24 mouse cellular contexts compared by ENCODE assay signal in the genomic region with DNA sequence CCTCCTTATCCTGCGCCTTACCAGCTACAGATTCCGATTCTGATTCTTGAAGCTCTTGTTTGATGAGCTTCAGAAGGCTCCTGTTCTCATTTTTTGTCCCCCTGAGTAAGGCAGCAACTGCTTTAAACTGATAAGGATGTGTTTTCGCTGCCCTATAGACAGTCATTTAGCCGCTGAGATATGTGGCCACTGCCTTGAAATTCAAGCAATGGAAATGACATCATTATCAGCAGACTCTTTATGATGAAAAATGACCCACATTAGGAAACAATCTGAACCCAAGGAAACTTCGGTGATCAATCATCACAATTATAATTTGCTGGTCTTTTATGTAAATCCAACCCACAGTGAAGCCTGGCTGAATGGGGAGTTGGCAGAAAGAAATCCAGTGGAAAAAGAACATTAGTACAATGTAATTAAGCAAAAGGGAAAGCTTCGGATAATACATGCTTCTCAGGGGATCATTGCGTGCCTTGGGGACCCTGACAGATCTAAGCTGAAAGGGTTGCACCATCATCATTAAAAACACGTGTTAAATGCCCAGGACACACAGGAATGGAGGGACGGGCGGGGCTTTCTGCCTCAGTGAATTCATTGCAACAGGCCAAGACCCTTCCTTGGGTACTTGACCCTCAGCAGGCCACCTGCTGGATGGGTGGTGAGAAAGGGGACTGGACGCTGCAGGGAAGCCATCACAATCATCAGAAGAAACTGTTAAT.
A peak's percentile ranks its signal among the peaks of the same experiment; 100 is the strongest.
DNase-seq lines count a peak whose midpoint lies in the region; ATAC-seq and TF ChIP-seq lines count a peak whose summit lies in the region.
"Had no signal": no experiment of that assay in that cellular context is flagged by ENCODE, and none has a peak within 500 bp of the region (broad histone marks: within the 10 kb centered on the region; RNA-seq: fewer than 3 reads in every experiment).

No protein-coding gene starts in this region.

- no peak for TF ChIP-seq CTCF in midbrain, postnatal 0 days (IDR thresholded peaks at IDR 0.05)
- TF ChIP-seq CTCF in hindbrain, postnatal 0 days (IDR thresholded peaks at IDR 0.05; ENCODE audit: low read depth): no peak

- no peak overlapping the region for H3K4me2 ChIP-seq in embryonic facial prominence, embryonic 14.5 days (ENCODE audit: low read depth, low read length)
- no peak overlapping the region for H3K4me2 ChIP-seq in midbrain, postnatal 0 days (ENCODE audit: low read depth, low read length, poor library complexity, severe bottlenecking)
- H3K4me2 ChIP-seq in midbrain, embryonic 16.5 days (ENCODE audit: low read length): no peak overlapping the region
- no peak overlapping the region for H3K4me2 ChIP-seq in hindbrain, postnatal 0 days (ENCODE audit: low read depth, low read length)
- H3K4me2 ChIP-seq: embryonic facial prominence, embryonic 13.5 days; limb, embryonic 15.5 days; lung, embryonic 15.5 days; midbrain, embryonic 15.5 days had no signal

- WGBS in embryonic facial prominence, embryonic 14.5 days: 65% methylated on average over 11 of the region's 11 CpGs
- WGBS in embryonic facial prominence, embryonic 10.5 days: 80% methylated on average over 11 of the region's 11 CpGs
- 67% methylated on average over 11 of the region's 11 CpGs for WGBS in midbrain, postnatal 0 days
- WGBS in midbrain, embryonic 16.5 days: 57% methylated on average over 11 of the region's 11 CpGs
- WGBS in hindbrain, postnatal 0 days: 55% methylated on average over 11 of the region's 11 CpGs

- DNase-seq in embryonic facial prominence, embryonic 14.5 days (ENCODE audit: low spot score): no peak
- DNase-seq in embryonic facial prominence, embryonic 10.5 days (ENCODE audit: low spot score): no peak
- DNase-seq in midbrain, postnatal 0 days (ENCODE audit: low spot score): peak; percentile 46
- DNase-seq in hindbrain, postnatal 0 days (ENCODE audit: low spot score): peak; percentile 48
- DNase-seq in lung, postnatal 25 days (ENCODE audit: low spot score): no peak
- DNase-seq: cerebellum, adult 18-20 months; cerebellum, postnatal 14 days; kidney, adult 18-20 months; kidney, postnatal 10 days; left cerebral cortex, postnatal 4 days; lung, postnatal 4 days; right cerebral cortex, postnatal 14 days; spleen, adult 18-20 months; thymus, adult 18-20 months; thymus, postnatal 36 days had no signal

- no peaks in the 10 kb centered on the region for H3K36me3 ChIP-seq in embryonic facial prominence, embryonic 14.5 days (ENCODE audit: control insufficient read depth, insufficient read depth, low read length)
- H3K36me3 ChIP-seq in embryonic facial prominence, embryonic 10.5 days (replicated peaks): no peaks in the 10 kb centered on the region
- H3K36me3 ChIP-seq in midbrain, postnatal 0 days (ENCODE audit: insufficient read depth, low read length): no peaks in the 10 kb centered on the region
- no peaks in the 10 kb centered on the region for H3K36me3 ChIP-seq in midbrain, embryonic 16.5 days (ENCODE audit: control insufficient read depth, insufficient read depth, low read length)
- H3K36me3 ChIP-seq in hindbrain, postnatal 0 days (ENCODE audit: insufficient read depth, low read length): no peaks in the 10 kb centered on the region
- H3K36me3 ChIP-seq: embryonic facial prominence, embryonic 13.5 days; limb, embryonic 15.5 days; lung, embryonic 15.5 days; midbrain, embryonic 15.5 days had no signal

- H3K27me3 ChIP-seq in embryonic facial prominence, embryonic 14.5 days (replicated peaks; ENCODE audit: control insufficient read depth, insufficient read depth, low read length): no peaks in the 10 kb centered on the region
- H3K27me3 ChIP-seq in embryonic facial prominence, embryonic 10.5 days (replicated peaks; ENCODE audit: low read depth, poor library complexity, severe bottlenecking): no peaks in the 10 kb centered on the region
- no peaks in the 10 kb centered on the region for H3K27me3 ChIP-seq in midbrain, postnatal 0 days (ENCODE audit: insufficient read depth, low read length)
- H3K27me3 ChIP-seq in midbrain, embryonic 16.5 days (ENCODE audit: control insufficient read depth, insufficient read depth, low read depth, low read length): no peaks in the 10 kb centered on the region
- H3K27me3 ChIP-seq in hindbrain, postnatal 0 days (ENCODE audit: insufficient read depth, low read length): no peaks in the 10 kb centered on the region
- H3K27me3 ChIP-seq: embryonic facial prominence, embryonic 13.5 days; limb, embryonic 15.5 days; midbrain, embryonic 15.5 days had no signal

- H3K27ac ChIP-seq in embryonic facial prominence, embryonic 14.5 days (replicated peaks; ENCODE audit: low read depth, low read length): no peak overlapping the region
- no peak overlapping the region for H3K27ac ChIP-seq in embryonic facial prominence, embryonic 10.5 days (replicated peaks)
- no peak overlapping the region for H3K27ac ChIP-seq in midbrain, postnatal 0 days (ENCODE audit: low read depth, low read length)
- no peak overlapping the region for H3K27ac ChIP-seq in midbrain, embryonic 16.5 days (ENCODE audit: low read length)
- no peak overlapping the region for H3K27ac ChIP-seq in hindbrain, postnatal 0 days
- H3K27ac ChIP-seq: embryonic facial prominence, embryonic 13.5 days; limb, embryonic 15.5 days; liver, embryonic 14.5 days; lung, embryonic 15.5 days; midbrain, embryonic 15.5 days had no signal

- ATAC-seq in embryonic facial prominence, embryonic 14.5 days (ENCODE audit: low read depth): 0 out of 2 replicates have a peak, but pooled peaks have one; percentile 30
- no peak for ATAC-seq in midbrain, postnatal 0 days (ENCODE audit: low FRiP score)
- no peak for ATAC-seq in midbrain, embryonic 16.5 days
- ATAC-seq in hindbrain, postnatal 0 days: 0 out of 2 replicates have a peak, but pooled peaks have one; percentile 18
- ATAC-seq in megakaryocyte, adult 5-6 weeks (ENCODE audit: poor library complexity, severe bottlenecking): no peak
- ATAC-seq: forebrain, embryonic 16.5 days; inflammation-experienced regulatory T-cells, adult 6 months; midbrain, embryonic 15.5 days had no signal

- H3K9me3 ChIP-seq in embryonic facial prominence, embryonic 14.5 days (ENCODE audit: control insufficient read depth, low read length): no peaks in the 10 kb centered on the region
- no peaks in the 10 kb centered on the region for H3K9me3 ChIP-seq in embryonic facial prominence, embryonic 10.5 days
- no peaks in the 10 kb centered on the region for H3K9me3 ChIP-seq in midbrain, postnatal 0 days (ENCODE audit: low read length)
- H3K9me3 ChIP-seq in midbrain, embryonic 16.5 days (replicated peaks; ENCODE audit: control insufficient read depth, low read length, poor library complexity, severe bottlenecking): no peaks in the 10 kb centered on the region
- no peaks in the 10 kb centered on the region for H3K9me3 ChIP-seq in hindbrain, postnatal 0 days (ENCODE audit: low read length)
- H3K9me3 ChIP-seq: embryonic facial prominence, embryonic 13.5 days; limb, embryonic 15.5 days; lung, embryonic 15.5 days; midbrain, embryonic 15.5 days had no signal

- no peak overlapping the region for H3K9ac ChIP-seq in embryonic facial prominence, embryonic 14.5 days (ENCODE audit: low read depth, low read length)
- H3K9ac ChIP-seq in midbrain, postnatal 0 days (replicated peaks; ENCODE audit: low read length, poor library complexity, severe bottlenecking): no peak overlapping the region
- no peak overlapping the region for H3K9ac ChIP-seq in midbrain, embryonic 16.5 days (ENCODE audit: low read depth, low read length)
- no peak overlapping the region for H3K9ac ChIP-seq in hindbrain, postnatal 0 days (replicated peaks; ENCODE audit: low read length)
- H3K9ac ChIP-seq: embryonic facial prominence, embryonic 13.5 days; limb, embryonic 15.5 days; liver, embryonic 14.5 days; lung, embryonic 15.5 days; midbrain, embryonic 15.5 days had no signal

- H3K4me3 ChIP-seq in embryonic facial prominence, embryonic 14.5 days (ENCODE audit: low read depth, low read length): no peak overlapping the region
- no peak overlapping the region for H3K4me3 ChIP-seq in embryonic facial prominence, embryonic 10.5 days
- H3K4me3 ChIP-seq in midbrain, postnatal 0 days (ENCODE audit: low read depth, low read length): no peak overlapping the region
- H3K4me3 ChIP-seq in midbrain, embryonic 16.5 days (ENCODE audit: low read depth, low read length): no peak overlapping the region
- H3K4me3 ChIP-seq in hindbrain, postnatal 0 days (ENCODE audit: low read length): no peak overlapping the region
- H3K4me3 ChIP-seq: embryonic facial prominence, embryonic 13.5 days; limb, embryonic 15.5 days; lung, embryonic 15.5 days; midbrain, embryonic 15.5 days had no signal

- no peaks in the 10 kb centered on the region for H3K4me1 ChIP-seq in embryonic facial prominence, embryonic 14.5 days (ENCODE audit: control insufficient read depth, insufficient read depth, low read length)
- H3K4me1 ChIP-seq in embryonic facial prominence, embryonic 10.5 days: peaks cover 10% of the 10 kb centered on the region; the same call in 1 of the 2 replicates
- H3K4me1 ChIP-seq in midbrain, postnatal 0 days (ENCODE audit: insufficient read depth, low read length): no peaks in the 10 kb centered on the region
- no peaks in the 10 kb centered on the region for H3K4me1 ChIP-seq in midbrain, embryonic 16.5 days (ENCODE audit: control insufficient read depth, insufficient read depth, low read length)
- no peaks in the 10 kb centered on the region for H3K4me1 ChIP-seq in hindbrain, postnatal 0 days (ENCODE audit: insufficient read depth, low read length)
- H3K4me1 ChIP-seq: midbrain, embryonic 15.5 days had no signal

Comparison
In these comparisons a context has a peak if more than half of its experiments do, and no peak if none do; other contexts are left out.
1. ATAC-seq: peak in embryonic facial prominence, embryonic 14.5 days (single experiment) and hindbrain, postnatal 0 days (single experiment); none in midbrain, postnatal 0 days (single experiment), midbrain, embryonic 16.5 days (single experiment) and megakaryocyte, adult 5-6 weeks (single experiment).
2. DNase-seq: peak in midbrain, postnatal 0 days (single experiment) and hindbrain, postnatal 0 days (single experiment); none in embryonic facial prominence, embryonic 14.5 days (single experiment), embryonic facial prominence, embryonic 10.5 days (single experiment) and lung, postnatal 25 days (single experiment).